In the genomic region with DNA sequence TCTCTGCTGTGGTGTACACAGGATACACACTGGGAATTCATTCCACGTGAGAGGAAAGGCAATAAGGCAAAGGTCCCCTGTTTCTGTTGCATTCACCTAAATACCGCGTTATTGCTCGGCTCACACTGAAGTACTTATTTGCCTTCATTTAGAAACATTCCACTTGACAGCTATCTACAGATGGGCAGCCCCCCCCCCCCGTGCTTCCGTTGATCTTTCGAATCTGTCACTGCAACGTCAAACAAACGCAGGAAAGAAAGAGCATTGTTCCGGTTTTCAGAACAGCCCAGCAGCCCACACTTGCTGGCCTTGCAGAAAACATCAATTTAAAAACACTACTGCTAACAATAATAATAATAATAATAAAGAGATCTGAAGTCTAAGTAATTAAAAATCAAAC, we compare ENCODE assay signal across 9 mouse cellular contexts. TPM values are rescaled to one million over a fixed set of nuclear protein-coding genes. Genes with fewer than 3 reads are reported as not detected.
DNase-seq lines count a peak whose midpoint lies in the region; ATAC-seq lines count a peak whose summit lies in the region.
"Had no signal": no experiment of that assay in that cellular context is flagged by ENCODE, and none has a peak within 500 bp of the region (broad histone marks: within the 10 kb centered on the region; RNA-seq: fewer than 3 reads in every experiment).

No protein-coding gene starts in this region.

- peak overlapping the region; percentile 99 for H3K4me2 ChIP-seq in heart, embryonic 14.5 days (ENCODE audit: low read length)
- H3K4me2 ChIP-seq in liver, embryonic 15.5 days = peak overlapping the region; percentile 38
- peak overlapping the region; percentile 38 for H3K4me2 ChIP-seq in stomach, embryonic 15.5 days

- peak; percentile 19 to 40 for DNase-seq in cerebellum, postnatal 10 days
- no peak for DNase-seq in cerebellum, adult 11 months
- peak; percentile 71 for DNase-seq in 416B (ENCODE audit: low read depth)
- no peak for DNase-seq in gastrocnemius, postnatal 10 days
- no peak for DNase-seq in urinary bladder, postnatal 36 days (ENCODE audit: low spot score in 2 of 2)

- WGBS in heart, embryonic 14.5 days = 30% methylated on average over 10 of the region's 10 CpGs
- WGBS in liver, embryonic 15.5 days (ENCODE audit: insufficient replicate concordance) = 3% methylated on average over 10 of the region's 10 CpGs
- 10% methylated on average over 10 of the region's 10 CpGs for WGBS in stomach, embryonic 15.5 days

- peaks cover 3 to 8% of the 10 kb centered on the region in 2 experiments; a peak in 1 of 4 replicates for H3K4me1 ChIP-seq in heart, embryonic 14.5 days (ENCODE audit: control insufficient read depth in 2 of 2, insufficient read depth in 2 of 2, low read length in 2 of 2)
- H3K4me1 ChIP-seq in liver, embryonic 15.5 days (replicated peaks) = peaks cover 8% of the 10 kb centered on the region; the same call in 1 of the 2 replicates
- H3K4me1 ChIP-seq in stomach, embryonic 15.5 days = 0 out of 2 replicates have a peak, but pooled peaks cover 5% of the 10 kb centered on the region

- ATAC-seq in heart, embryonic 14.5 days (ENCODE audit: insufficient number of reproducible peaks, insufficient read depth, low FRiP score, low read depth) = no peak
- no peak for ATAC-seq in liver, embryonic 15.5 days (ENCODE audit: insufficient read depth)
- no peak for ATAC-seq in stomach, embryonic 15.5 days (ENCODE audit: insufficient read depth, low FRiP score, low read depth)

- H3K36me3 ChIP-seq in heart, embryonic 14.5 days (ENCODE audit: control insufficient read depth, insufficient read depth, low read length) = no peaks in the 10 kb centered on the region
- no peaks in the 10 kb centered on the region for H3K36me3 ChIP-seq in liver, embryonic 15.5 days (replicated peaks)
- H3K36me3 ChIP-seq in stomach, embryonic 15.5 days = no peaks in the 10 kb centered on the region

- H3K27me3 ChIP-seq in heart, embryonic 14.5 days (ENCODE audit: control insufficient read depth, insufficient read depth, low read length) = no peaks in the 10 kb centered on the region
- H3K27me3 ChIP-seq in liver, embryonic 15.5 days = peaks cover 57% of the 10 kb centered on the region
- H3K27me3 ChIP-seq in stomach, embryonic 15.5 days (replicated peaks) = no peaks in the 10 kb centered on the region

- H3K4me3 ChIP-seq in heart, embryonic 14.5 days (ENCODE audit: control insufficient read depth in 1 of 2, insufficient read depth in 1 of 2, low read depth in 1 of 2, low read length in 2 of 2) = peak overlapping the region; percentile 22 to 76; a peak in 3 of 4 replicates
- H3K4me3 ChIP-seq in liver, embryonic 15.5 days (replicated peaks) = peak overlapping the region; percentile 12; the same call in 1 of the 2 replicates
- peak overlapping the region; percentile 25 for H3K4me3 ChIP-seq in stomach, embryonic 15.5 days (replicated peaks)
- H3K4me3 ChIP-seq: erythroblast, embryonic 14.5 days had no signal

- H3K9me3 ChIP-seq in heart, embryonic 14.5 days (ENCODE audit: control insufficient read depth, low read length) = no peaks in the 10 kb centered on the region
- H3K9me3 ChIP-seq in liver, embryonic 15.5 days (replicated peaks) = no peaks in the 10 kb centered on the region
- H3K9me3 ChIP-seq in stomach, embryonic 15.5 days = no peaks in the 10 kb centered on the region

- no peak overlapping the region for H3K27ac ChIP-seq in heart, embryonic 14.5 days (replicated peaks in 1 of 2; ENCODE audit: control insufficient read depth in 1 of 2, insufficient read depth in 1 of 2, low read depth in 2 of 2, low read length in 2 of 2)
- no peak overlapping the region for H3K27ac ChIP-seq in liver, embryonic 15.5 days (replicated peaks)
- H3K27ac ChIP-seq in stomach, embryonic 15.5 days = no peak overlapping the region

- no peak overlapping the region for H3K9ac ChIP-seq in heart, embryonic 14.5 days (ENCODE audit: low read length)
- H3K9ac ChIP-seq in liver, embryonic 15.5 days = no peak overlapping the region
- no peak overlapping the region for H3K9ac ChIP-seq in stomach, embryonic 15.5 days

RNA-seq across cellular contexts. Expression of gene Kctd12, which starts 2.6 kb away (rescaled TPM):
- 5.8 and 9.0 TPM in 2 replicates for polyA plus RNA-seq in heart, embryonic 14.5 days (2014; fragmentation: Nextera tagmentation; extraction: Ambion mirVana)
- 2.2 and 2.5 TPM in 2 replicates for polyA plus RNA-seq in liver, embryonic 15.5 days (2015; fragmentation: Nextera tagmentation; extraction: Ambion mirVana)
- polyA plus RNA-seq in stomach, embryonic 15.5 days (2015; fragmentation: Nextera tagmentation; extraction: Ambion mirVana) = 14.8 and 19.2 TPM in 2 replicates
- 10 to 100 TPM; 31.1 to 39.0 TPM for total RNA-seq in gastrocnemius, postnatal 10 days (2021)

Comparison
In these comparisons a context has a peak if more than half of its experiments do, and no peak if none do; other contexts are left out.
1. DNase-seq: peak in cerebellum, postnatal 10 days (2 of 2) and 416B (single experiment); none in cerebellum, adult 11 months (single experiment), gastrocnemius, postnatal 10 days (single experiment) and urinary bladder, postnatal 36 days (0 of 2).
2. H3K4me2 ChIP-seq: peak in every context shown above with its lines; median percentile 99 in heart, embryonic 14.5 days; 38 in liver, embryonic 15.5 days; 38 in stomach, embryonic 15.5 days.
3. Peak in every context shown above with its lines, with median percentiles within 50 percentile points of each other: H3K4me3 ChIP-seq.